Mouse (Mus musculus) urinary bladder, postnatal 25 days (tissue): Measurements from ENCODE around the gene Tcp10a.
"Not testable (repeated sequence)": the region's sequence is repeated elsewhere in the genome, so short reads cannot be mapped to it uniquely, and the experiment has no call there.

ENCODE experiments used
- DNase-seq: peaks from one replicate; pipeline ENCODE4 v3.0.0; 2022; ENCODE audit warnings: low spot score

Gene Tcp10a

GRCm38 (mm10) chr17:7324346-7324745 is at the start of gene Tcp10a:
Gene Tcp10a, plus strand, starts transcription at chr17:7324646.
- DNase-seq, result not testable (repeated sequence)

DNA sequence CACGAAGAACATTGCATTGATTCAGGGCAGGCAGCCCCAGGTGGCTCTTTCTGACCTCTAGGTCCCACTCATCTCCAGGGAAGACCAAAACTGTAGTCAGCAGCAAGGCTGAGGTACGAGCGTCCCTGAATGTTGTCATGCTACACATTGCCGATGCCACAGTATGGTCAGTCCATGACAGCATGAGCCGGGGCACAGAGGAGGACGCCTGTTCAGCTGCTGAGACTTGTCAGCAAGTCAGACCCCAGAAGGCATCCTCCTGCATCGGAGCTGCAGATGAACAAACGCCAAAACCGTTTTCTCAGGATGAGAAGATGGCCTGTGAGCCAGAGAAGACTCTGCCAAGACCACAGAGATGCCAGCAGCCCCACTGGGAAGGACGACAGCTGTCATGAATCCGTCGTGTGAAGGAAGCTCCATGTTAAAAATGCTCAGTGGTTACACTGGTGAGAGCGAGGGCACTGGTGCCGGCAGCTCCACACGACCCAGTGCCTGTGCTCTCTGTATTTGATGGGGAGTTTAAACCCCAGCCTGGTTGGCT is 45.7 kb upstream of the Tcp10a start:
- no peak for DNase-seq

DNA sequence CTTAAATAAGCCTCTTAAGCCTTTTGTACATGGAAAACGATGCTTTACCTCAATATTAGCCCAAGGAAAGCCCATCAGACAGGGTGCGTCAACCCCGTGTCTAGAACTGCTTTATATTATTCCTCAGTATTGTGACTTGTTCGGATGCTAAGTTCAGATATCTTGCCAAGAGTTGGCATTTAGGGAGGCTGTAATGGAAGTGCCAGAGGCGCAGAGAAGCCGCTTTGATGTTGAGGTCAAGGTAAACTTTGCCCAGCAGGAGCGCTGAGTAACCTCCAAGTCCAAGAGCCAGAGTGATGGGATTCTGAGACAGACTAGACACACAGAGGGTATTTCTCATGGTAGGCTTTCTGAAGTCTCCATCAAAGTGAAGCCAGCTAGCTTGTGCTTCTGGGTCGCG is 45.2 kb upstream of the Tcp10a start:
- DNase-seq, result no peak

- no peak for DNase-seq
Observed at GRCm38 (mm10) chr17:7284297-7284910, 40.0 kb upstream of the Tcp10a start.

- DNase-seq, result no peak
Observed at GRCm38 (mm10) chr17:7285292-7285691, 39.2 kb upstream of the Tcp10a start.

- DNase-seq, result no peak
Observed at GRCm38 (mm10) chr17:7286422-7287050, 37.9 kb upstream of the Tcp10a start.

GRCm38 (mm10) chr17:7292012-7292684 is 32.3 kb upstream of the Tcp10a start:
- no peak for DNase-seq

DNA sequence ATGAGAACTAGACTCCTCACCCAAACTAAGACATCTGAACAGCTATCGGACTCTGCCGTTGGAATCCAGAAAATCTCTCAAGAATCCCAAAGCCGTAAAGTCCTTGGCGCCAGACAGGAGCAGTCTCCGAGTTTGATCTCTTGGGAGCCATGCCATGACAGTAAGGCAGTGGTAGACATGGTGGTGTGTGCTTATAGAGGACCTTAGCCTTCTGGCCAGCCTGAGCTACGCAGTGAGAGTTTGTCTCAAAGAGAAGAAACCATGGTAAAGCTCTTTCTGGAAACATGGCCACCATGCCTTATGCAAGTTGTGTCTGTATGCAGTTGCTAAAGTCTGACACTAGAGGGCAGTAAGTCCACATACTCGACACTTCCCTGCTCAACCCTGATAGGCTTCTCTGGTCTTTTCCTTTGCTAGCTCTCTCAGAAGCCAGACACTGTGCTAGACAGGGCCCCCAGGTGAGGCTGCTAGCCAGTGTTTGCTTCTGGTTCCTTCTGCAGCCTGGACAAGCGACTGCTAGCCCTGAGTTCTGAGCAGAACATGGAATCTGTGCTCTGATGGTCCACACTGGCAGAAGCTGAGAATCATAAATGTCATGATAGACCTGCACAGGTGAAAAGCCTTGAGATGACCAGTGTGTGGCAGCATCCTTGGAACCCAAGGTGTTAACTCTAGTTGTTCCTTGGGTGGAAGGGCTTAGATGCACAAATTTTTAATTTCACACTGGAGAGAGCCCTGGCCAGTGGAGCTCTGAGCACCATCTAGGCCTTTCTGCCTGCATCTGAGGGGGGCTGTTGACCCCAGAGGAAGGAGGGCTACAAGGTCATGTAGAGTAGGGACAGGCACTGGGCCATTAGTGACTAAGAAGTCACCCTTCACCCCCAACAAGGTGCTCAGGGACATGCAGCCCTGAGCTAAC is 17.9 kb upstream of the Tcp10a start:
- DNase-seq, result not testable (repeated sequence)

- not testable (repeated sequence) for DNase-seq
Observed at GRCm38 (mm10) chr17:7315693-7316382, 8.6 kb upstream of the Tcp10a start.

- DNase-seq, result not testable (repeated sequence)
Observed at GRCm38 (mm10) chr17:7319789-7320188, 4.7 kb upstream of the Tcp10a start.

DNA sequence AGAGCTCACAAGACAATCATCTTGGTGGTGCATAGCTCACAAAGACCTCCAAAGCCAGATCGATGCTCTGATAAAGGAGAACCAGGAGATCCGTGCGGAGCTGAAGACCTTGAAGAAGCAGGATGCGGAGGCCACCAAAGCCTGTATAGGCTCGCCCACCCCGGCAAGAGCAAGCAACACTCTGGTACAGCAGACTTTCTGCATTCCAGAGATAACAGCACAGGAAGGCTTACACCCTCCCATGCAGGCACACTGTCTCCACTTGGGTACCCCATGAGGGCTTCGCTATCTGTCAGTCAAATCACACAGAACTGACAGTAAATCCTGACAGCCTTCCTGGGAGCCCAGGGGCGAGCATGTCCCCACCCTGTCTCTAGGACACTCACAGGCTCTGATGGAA is 2.0 kb downstream of the Tcp10a start:
- DNase-seq, result not testable (repeated sequence)

DNA sequence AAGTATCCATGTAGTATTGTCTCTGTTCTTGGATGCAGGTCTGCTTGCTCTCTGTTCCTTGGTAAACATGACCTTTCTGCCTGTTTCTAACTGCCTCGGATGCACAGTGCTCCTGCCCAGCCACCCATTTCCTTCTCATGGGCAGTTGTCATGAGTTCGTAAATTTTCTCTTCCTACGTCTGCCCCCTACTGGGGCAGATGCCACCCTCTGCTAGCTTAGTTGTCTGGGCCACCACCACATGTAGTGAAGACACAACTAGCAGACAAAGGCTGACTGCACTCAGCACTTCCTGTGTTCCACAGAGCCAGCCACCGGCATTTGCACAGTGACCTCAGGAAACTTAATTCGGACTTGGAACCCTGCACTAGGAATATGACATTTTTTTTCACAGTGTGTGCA is 8.3 kb downstream of the Tcp10a start:
- DNase-seq, result not testable (repeated sequence)

DNA sequence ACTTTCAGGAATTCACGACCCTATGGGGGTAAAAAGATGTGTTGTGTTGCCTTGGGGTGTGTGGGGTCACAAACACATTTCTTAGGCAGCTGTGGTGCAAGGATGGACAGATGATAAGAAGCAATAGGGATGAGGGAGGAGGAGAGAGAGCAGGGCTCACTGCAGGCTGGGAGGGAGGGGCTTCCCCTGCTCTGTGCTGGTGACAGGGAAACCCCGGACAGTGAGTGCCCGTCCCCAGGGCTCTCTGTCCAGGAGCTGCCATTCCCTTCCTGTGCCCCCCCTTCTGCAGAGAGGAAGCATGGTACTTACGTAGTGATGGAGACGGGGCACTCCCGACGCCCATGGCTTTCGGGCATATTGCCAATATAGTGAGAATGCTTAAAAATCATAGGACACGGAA is 12.9 kb downstream of the Tcp10a start:
- not testable (repeated sequence) for DNase-seq

DNA sequence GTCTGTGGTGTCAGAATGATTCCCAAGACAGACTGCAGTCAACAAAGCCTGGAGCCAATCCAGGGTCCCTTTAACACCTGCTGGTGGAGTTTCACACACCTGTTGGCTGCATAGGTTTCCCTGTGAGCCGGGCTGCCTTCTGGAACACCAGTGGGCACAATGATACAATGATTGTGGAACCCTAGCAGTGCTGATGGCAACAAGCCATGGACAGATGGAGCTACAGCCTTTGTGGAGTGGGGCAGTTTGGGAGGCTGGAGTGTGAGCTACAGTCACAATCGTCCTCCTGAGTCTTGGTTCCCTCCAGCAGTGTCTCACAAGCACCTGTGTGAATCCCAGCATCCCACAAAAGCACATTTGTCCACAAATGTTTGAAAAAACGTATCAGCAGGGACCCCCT is 24.3 kb downstream of the Tcp10a start:
- DNase-seq, result not testable (repeated sequence)

GRCm38 (mm10) chr17:7352596-7352995 is 28.1 kb downstream of the Tcp10a start, which contains the start of gene Ttll2:
Gene Ttll2, minus strand, starts transcription at chr17:7352696.
- DNase-seq, result not testable (repeated sequence)

- DNase-seq, result not testable (repeated sequence)
Observed at GRCm38 (mm10) chr17:7359806-7360205, 35.4 kb downstream of the Tcp10a start.

- not testable (repeated sequence) for DNase-seq
Observed at GRCm38 (mm10) chr17:7360749-7361465, 36.5 kb downstream of the Tcp10a start.

DNA sequence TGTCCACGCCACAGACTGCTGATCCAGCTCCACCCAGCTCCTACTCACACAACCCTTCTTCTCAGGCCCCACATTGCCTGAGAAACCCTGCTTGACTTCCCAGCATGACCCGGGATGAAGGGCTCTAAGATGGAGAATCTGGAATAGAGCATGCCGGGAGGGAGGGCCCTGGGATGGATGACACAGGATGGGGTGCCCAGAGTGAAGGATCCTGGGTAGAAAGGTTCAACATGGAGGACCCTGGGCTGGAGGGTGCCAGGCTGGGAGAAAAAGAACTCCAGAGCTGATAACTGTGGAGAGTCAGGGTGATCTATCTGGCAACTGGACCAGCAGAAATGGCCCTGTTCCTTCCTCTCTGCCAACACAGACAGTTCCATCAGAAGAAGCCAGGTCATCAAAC is 41.2 kb downstream of the Tcp10a start:
- DNase-seq, result not testable (repeated sequence)

GRCm38 (mm10) chr17:7366265-7366664 is 41.8 kb downstream of the Tcp10a start:
- DNase-seq, result not testable (repeated sequence)

GRCm38 (mm10) chr17:7366676-7367374 is 42.4 kb downstream of the Tcp10a start:
- not testable (repeated sequence) for DNase-seq
